ENCODE assay signal across 17 mouse cellular contexts in genomic region chr15:6539639-6540338, GRCm38 (mm10). TPM values are rescaled to one million over a fixed set of nuclear protein-coding genes. Genes with fewer than 3 reads are reported as not detected.
A peak's percentile ranks its signal among the peaks of the same experiment; 100 is the strongest.
DNase-seq lines count a peak whose midpoint lies in the region; ATAC-seq and TF ChIP-seq lines count a peak whose summit lies in the region.
"Had no signal": no experiment of that assay in that cellular context is flagged by ENCODE, and none has a peak within 500 bp of the region (broad histone marks: within the 10 kb centered on the region; RNA-seq: fewer than 3 reads in every experiment).

No protein-coding gene starts in this region.

- no peaks in the 10 kb centered on the region for H3K9me3 ChIP-seq in kidney, postnatal 0 days (replicated peaks; ENCODE audit: low read length)
- no peaks in the 10 kb centered on the region for H3K9me3 ChIP-seq in liver, embryonic 12.5 days (replicated peaks)
- H3K9me3 ChIP-seq: embryonic facial prominence, embryonic 13.5 days; midbrain, embryonic 15.5 days; neural tube, embryonic 15.5 days had no signal

- no peak overlapping the region for H3K27ac ChIP-seq in kidney, postnatal 0 days
- no peak overlapping the region for H3K27ac ChIP-seq in liver, embryonic 12.5 days
- H3K27ac ChIP-seq: embryonic facial prominence, embryonic 13.5 days; midbrain, embryonic 15.5 days; neural tube, embryonic 15.5 days had no signal

- H3K4me2 ChIP-seq in kidney, postnatal 0 days (ENCODE audit: low read length), result no peak overlapping the region
- peak overlapping the region; percentile 19; the same call in 1 of the 2 replicates for H3K4me2 ChIP-seq in liver, embryonic 12.5 days
- peak overlapping the region; percentile 4 for H3K4me2 ChIP-seq in myocyte (ENCODE audit: low read depth)
- H3K4me2 ChIP-seq: embryonic facial prominence, embryonic 13.5 days; midbrain, embryonic 15.5 days; neural tube, embryonic 15.5 days had no signal

- H3K9ac ChIP-seq in kidney, postnatal 0 days (ENCODE audit: low read depth, low read length), result no peak overlapping the region
- H3K9ac ChIP-seq in liver, embryonic 12.5 days, result no peak overlapping the region
- H3K9ac ChIP-seq: embryonic facial prominence, embryonic 13.5 days; midbrain, embryonic 15.5 days; neural tube, embryonic 15.5 days had no signal

- H3K79me2 ChIP-seq in myocyte (ENCODE audit: control insufficient read depth, insufficient read depth), result no peaks in the 10 kb centered on the region

- no peak overlapping the region for H3K4me3 ChIP-seq in kidney, postnatal 0 days (replicated peaks; ENCODE audit: low read depth, low read length)
- H3K4me3 ChIP-seq in liver, embryonic 12.5 days, result no peak overlapping the region
- H3K4me3 ChIP-seq in myocyte, result no peak overlapping the region
- H3K4me3 ChIP-seq: embryonic facial prominence, embryonic 13.5 days; midbrain, embryonic 15.5 days; neural tube, embryonic 15.5 days had no signal

- no peak overlapping the region for H3ac ChIP-seq in myocyte (ENCODE audit: control insufficient read depth, insufficient read length)

- TF ChIP-seq POLR2A in myocyte (IDR thresholded peaks at IDR 0.05; ENCODE audit: insufficient read length, low read depth), result no peak

- 59% methylated on average over 7 of the region's 7 CpGs for WGBS in kidney, postnatal 0 days
- WGBS in liver, embryonic 12.5 days (ENCODE audit: insufficient replicate concordance), result 27% methylated on average over 7 of the region's 7 CpGs

- TF ChIP-seq CTCF in kidney, postnatal 0 days (IDR thresholded peaks at IDR 0.05; ENCODE audit: low read depth), result no peak

- H3K36me3 ChIP-seq in kidney, postnatal 0 days (ENCODE audit: insufficient read depth, low read length), result no peaks in the 10 kb centered on the region
- no peaks in the 10 kb centered on the region for H3K36me3 ChIP-seq in liver, embryonic 12.5 days
- no peaks in the 10 kb centered on the region for H3K36me3 ChIP-seq in myocyte (ENCODE audit: control insufficient read depth, insufficient read depth)
- H3K36me3 ChIP-seq: embryonic facial prominence, embryonic 13.5 days; midbrain, embryonic 15.5 days; neural tube, embryonic 15.5 days had no signal

- H3K4me1 ChIP-seq in kidney, postnatal 0 days (replicated peaks; ENCODE audit: insufficient read depth, low read length), result no peaks in the 10 kb centered on the region
- H3K4me1 ChIP-seq in liver, embryonic 12.5 days, result peaks cover 17% of the 10 kb centered on the region
- H3K4me1 ChIP-seq: embryonic facial prominence, embryonic 13.5 days; midbrain, embryonic 15.5 days; neural tube, embryonic 15.5 days had no signal

- no peak for ATAC-seq in kidney, postnatal 0 days (replicated peaks; ENCODE audit: low FRiP score, low read depth)
- peak; percentile 23 for ATAC-seq in activated CD4-positive, CD25-positive, alpha-beta regulatory T cell, adult 4 months
- ATAC-seq in liver, embryonic 12.5 days, result peak; percentile 72
- ATAC-seq: midbrain, embryonic 15.5 days had no signal

- H3K27me3 ChIP-seq in kidney, postnatal 0 days (ENCODE audit: insufficient read depth, low read length), result no peaks in the 10 kb centered on the region
- H3K27me3 ChIP-seq in liver, embryonic 12.5 days (replicated peaks), result no peaks in the 10 kb centered on the region
- no peaks in the 10 kb centered on the region for H3K27me3 ChIP-seq in myocyte (ENCODE audit: control insufficient read depth, insufficient read depth, insufficient read length)
- H3K27me3 ChIP-seq: embryonic facial prominence, embryonic 13.5 days; midbrain, embryonic 15.5 days; neural tube, embryonic 15.5 days had no signal

- peak; percentile 54 for DNase-seq in kidney, postnatal 0 days (ENCODE audit: low spot score)
- no peak for DNase-seq in kidney, adult 11 months
- DNase-seq in cerebellum, adult 11 months, result no peak
- DNase-seq in layer of hippocampus, postnatal 14 days (ENCODE audit: low spot score in 2 of 2), result no peak
- no peak for DNase-seq in testis, postnatal 10 days (ENCODE audit: low spot score)
- DNase-seq: cerebellum, adult 2 months; heart, adult 18-20 months; heart, postnatal 10 days; kidney, postnatal 25 days; right cerebral cortex, postnatal 25 days; thymus, postnatal 25 days had no signal

TF ChIP-seq in myocyte, 11 proteins besides CTCF, POLR2A, EP300 and RAD21:
- no peak for TF ChIP-seq TCF12 (IDR thresholded peaks at IDR 0.05; ENCODE audit: insufficient read depth, poor library complexity, severe bottlenecking)
- TF ChIP-seq MYOG (IDR thresholded peaks at IDR 0.05; ENCODE audit: control insufficient read depth in 1 of 3, insufficient read depth in 1 of 3, insufficient read length in 2 of 3, low read depth in 2 of 3), result no peak
- TF ChIP-seq MYOD1 (IDR thresholded peaks at IDR 0.05; ENCODE audit: control insufficient read depth in 1 of 3, insufficient read length in 2 of 3, low read depth in 2 of 3), result no peak
- no peak for TF ChIP-seq MAX (IDR thresholded peaks at IDR 0.05; ENCODE audit: low read depth)
- no peak for TF ChIP-seq POLR2AphosphoS2 (IDR thresholded peaks at IDR 0.05; ENCODE audit: insufficient read length, low read depth)
- TF ChIP-seq USF1 (IDR thresholded peaks at IDR 0.05; ENCODE audit: low read depth), result no peak
- no peak for TF ChIP-seq SRF (IDR thresholded peaks at IDR 0.05; ENCODE audit: control insufficient read depth, insufficient read length, low read depth)
- no peak for TF ChIP-seq TCF3 (IDR thresholded peaks at IDR 0.05; ENCODE audit: insufficient read length, low read depth)
- TF ChIP-seq REST (IDR thresholded peaks at IDR 0.05; ENCODE audit: insufficient read depth, insufficient read length), result no peak

RNA-seq across cellular contexts. Expression of gene Fyb, which starts 17.1 kb away (rescaled TPM):
- 4.3 and 4.8 TPM in 2 replicates for polyA plus RNA-seq in kidney, postnatal 0 days (2015; fragmentation: Nextera tagmentation; extraction: Ambion mirVana)
- 100 to 1,000 TPM; 556 to 650 TPM for polyA plus RNA-seq in activated CD4-positive, CD25-positive, alpha-beta regulatory T cell, adult 4 months (2017; shearing (Covaris generic))
- polyA plus RNA-seq in liver, embryonic 12.5 days (2016; fragmentation: Nextera tagmentation; extraction: Ambion mirVana), result 32.2 and 36.7 TPM in 2 replicates
- 129 TPM for polyA plus RNA-seq in myocyte (2012; fragmentation: generic; extraction: Trizol)
- total RNA-seq in layer of hippocampus, postnatal 14 days (2021), result 10 to 100 TPM in 1 of 2 experiments, 1 to 10 TPM in 1; 9.3 to 13.6 TPM
